Mouse (Mus musculus) MEL (cell line): ENCODE results near the gene Zbtb20.

ENCODE experiments used
- CTCF ChIP-seq, 3 experiments: IDR thresholded peaks in 2 of 3; conservative IDR thresholded peaks in 1 of 3; 2 replicates each; pipeline ENCODE4 v1.5.1; 2011 to 2012; ENCODE audit warnings: low read length in 3 of 3, low read depth in 2 of 3, mild to moderate bottlenecking in 2 of 3, improper control_type of control experiment in 1 of 3, inconsistent platforms in 1 of 3, mixed read lengths in 1 of 3, moderate library complexity in 1 of 3; ENCODE audit not compliant: control insufficient read depth in 1 of 3, insufficient read depth in 1 of 3, poor library complexity in 1 of 3, severe bottlenecking in 1 of 3
- GATA1 ChIP-seq: IDR thresholded peaks from 2 replicates; pipeline ENCODE4 v1.6.1; 2011; ENCODE audit warnings: low read depth, low read length, improper control_type of control experiment
- POLR2A ChIP-seq, 2 experiments: IDR thresholded peaks; 2 replicates each; pipeline ENCODE4 v1.6.1; 2011 to 2012; ENCODE audit warnings: low read length in 2 of 2, mild to moderate bottlenecking in 2 of 2, control low read depth in 1 of 2, improper control_type of control experiment in 1 of 2, low read depth in 1 of 2, moderate library complexity in 1 of 2; ENCODE audit not compliant: control insufficient read depth in 1 of 2, insufficient read depth in 1 of 2, poor library complexity in 1 of 2
- TCF12 ChIP-seq: IDR thresholded peaks from 2 replicates; pipeline ENCODE4 v1.6.1; 2014; ENCODE audit warnings: low read depth, mild to moderate bottlenecking, inconsistent platforms, low read length, improper control_type of control experiment, moderate library complexity

GRCm38 (mm10) chr16:43545261-43545660, 669.6 kb downstream of the Zbtb20 start:
- TF ChIP-seq POLR2A (IDR thresholded peaks at IDR 0.05; ENCODE audit: control insufficient read depth in 1 of 2, insufficient read depth in 1 of 2, low read depth in 1 of 2, low read length in 2 of 2, poor library complexity in 1 of 2) (no peak), CTCF (IDR thresholded peaks at IDR 0.05 in 2 of 3, conservative IDR thresholded peaks at IDR 0.05 in 1 of 3; ENCODE audit: control insufficient read depth in 1 of 3, insufficient read depth in 1 of 3, low read depth in 2 of 3, low read length in 3 of 3, poor library complexity in 1 of 3, severe bottlenecking in 1 of 3) (no peak), GATA1 (no peak), TCF12 (no peak)
